25 mouse cellular contexts compared by ENCODE assay signal in genomic region chr1:34930571-34930970, GRCm38 (mm10).
DNase-seq lines count a peak whose midpoint lies in the region; TF ChIP-seq lines count a peak whose summit lies in the region.
"Had no signal": no experiment of that assay in that cellular context is flagged by ENCODE, and none has a peak within 500 bp of the region (broad histone marks: within the 10 kb centered on the region; RNA-seq: fewer than 3 reads in every experiment).

No protein-coding gene starts in this region.

- no peaks in the 10 kb centered on the region for H3K27me3 ChIP-seq in testis, adult 2 months (ENCODE audit: control insufficient read depth, insufficient read depth, low read length)
- H3K27me3 ChIP-seq: embryonic facial prominence, embryonic 13.5 days; embryonic facial prominence, embryonic 15.5 days; forebrain, embryonic 12.5 days had no signal

- peak overlapping the region; percentile 25 for H3K4me3 ChIP-seq in testis, adult 2 months (ENCODE audit: control insufficient read depth, low read depth, low read length)
- H3K4me3 ChIP-seq: embryonic facial prominence, embryonic 13.5 days; embryonic facial prominence, embryonic 15.5 days; erythroblast, embryonic 14.5 days; forebrain, embryonic 10.5 days; forebrain, embryonic 12.5 days had no signal

- intact Hi-C loops in gastrocnemius, postnatal 36 days (cut with DNase I): no loop called here

- no peak overlapping the region for H3K27ac ChIP-seq in testis, adult 2 months (ENCODE audit: control insufficient read depth, insufficient read depth, low read depth, low read length)
- H3K27ac ChIP-seq: embryonic facial prominence, embryonic 13.5 days; embryonic facial prominence, embryonic 15.5 days; forebrain, embryonic 10.5 days; forebrain, embryonic 12.5 days had no signal

- no peaks in the 10 kb centered on the region for H3K36me3 ChIP-seq in testis, adult 2 months (ENCODE audit: control insufficient read depth, insufficient read depth, low read length)
- H3K36me3 ChIP-seq: embryonic facial prominence, embryonic 13.5 days; embryonic facial prominence, embryonic 15.5 days; forebrain, embryonic 10.5 days; forebrain, embryonic 12.5 days; G1E had no signal

- TF ChIP-seq POLR2A in testis, adult 2 months (IDR thresholded peaks at IDR 0.05; ENCODE audit: control insufficient read depth, low read depth, low read length): no peak

- DNase-seq in testis, postnatal 14 days (ENCODE audit: low spot score): no peak
- DNase-seq in ES-CJ7 (ENCODE audit: low read depth, low spot score): peak; percentile 41
- DNase-seq in R1 (ENCODE audit: low read depth, low spot score): peak; percentile 62
- DNase-seq in ZHBTc4 (ENCODE audit: low read depth, low spot score): peak; percentile 75
- DNase-seq in yolk sac, embryonic 10.5 days (ENCODE audit: low spot score): no peak
- DNase-seq in spleen, postnatal 10 days (ENCODE audit: low spot score in 2 of 2): no peak
- DNase-seq in gastrocnemius, postnatal 36 days: no peak
- DNase-seq: adrenal gland, adult 2 months; adrenal gland, postnatal 10 days; adrenal gland, postnatal 25 days; B cell, adult 2 months; cerebellum, adult 11 months; cerebellum, adult 18-20 months; cerebellum, adult 8-10 months; cerebellum, adult 9-11 months; cerebellum, postnatal 14 days; cerebellum, postnatal 36 days; embryo, embryonic 11 days had no signal

- H3K4me1 ChIP-seq in testis, adult 2 months (ENCODE audit: control insufficient read depth, insufficient read depth, low read length): peaks cover 2% of the 10 kb centered on the region; the same call in 1 of the 2 replicates
- H3K4me1 ChIP-seq: embryonic facial prominence, embryonic 13.5 days; embryonic facial prominence, embryonic 15.5 days; forebrain, embryonic 10.5 days; forebrain, embryonic 12.5 days had no signal

- TF ChIP-seq CTCF in testis, adult 2 months (IDR thresholded peaks at IDR 0.05; ENCODE audit: control insufficient read depth, insufficient read depth, insufficient replicate concordance, low read depth, low read length): no peak

Comparison
In these comparisons a context has a peak if more than half of its experiments do, and no peak if none do; other contexts are left out.
1. DNase-seq: peak in ES-CJ7 (single experiment), R1 (single experiment) and ZHBTc4 (single experiment); none in testis, postnatal 14 days (single experiment), yolk sac, embryonic 10.5 days (single experiment), spleen, postnatal 10 days (0 of 2) and gastrocnemius, postnatal 36 days (0 of 2).